Mouse (Mus musculus): ENCODE data around the gene Mmab.

DNA sequence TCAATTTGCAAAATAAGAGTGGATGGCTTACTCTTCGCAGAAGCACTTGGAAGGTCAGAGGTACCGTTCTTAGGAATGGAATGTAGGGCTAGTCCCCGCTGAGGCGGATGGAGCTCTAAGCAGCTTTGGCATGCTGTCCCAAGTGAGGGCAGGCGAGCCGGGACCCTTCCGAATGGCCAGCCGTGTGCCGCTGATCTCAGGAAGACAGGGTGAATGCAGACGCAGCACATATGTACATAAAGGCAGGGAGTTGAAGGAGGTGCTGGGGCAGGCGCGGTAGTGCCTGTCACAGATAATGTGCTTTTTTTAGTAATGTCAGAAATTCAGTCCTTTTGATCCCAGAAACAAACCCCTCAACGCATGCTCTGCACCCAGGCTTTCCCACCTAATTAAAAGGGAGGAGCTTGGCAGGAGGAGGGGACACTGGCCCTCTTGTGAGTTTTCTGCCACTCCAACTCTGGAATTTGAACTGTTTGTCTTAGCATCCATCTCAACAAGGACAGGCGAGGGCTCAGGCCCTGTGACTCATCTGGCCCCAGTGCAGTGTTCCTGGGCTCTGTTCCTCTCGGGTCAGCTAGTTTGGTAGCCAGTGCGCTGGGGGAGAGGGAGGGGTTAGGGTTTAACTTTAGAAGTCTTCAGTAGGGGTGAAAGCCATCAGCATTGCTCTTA is 30.7 kb downstream of the Mmab start:
- TF ChIP-seq CTCF (conservative IDR thresholded peaks at IDR 0.05; ENCODE audit: insufficient read depth, insufficient read length, low read depth, low read length) (no peak), POLR2A (IDR thresholded peaks at IDR 0.05; ENCODE audit: low read depth, low read length) (no peak)
